Mouse (Mus musculus): ENCODE results near the gene Nudc.

DNA sequence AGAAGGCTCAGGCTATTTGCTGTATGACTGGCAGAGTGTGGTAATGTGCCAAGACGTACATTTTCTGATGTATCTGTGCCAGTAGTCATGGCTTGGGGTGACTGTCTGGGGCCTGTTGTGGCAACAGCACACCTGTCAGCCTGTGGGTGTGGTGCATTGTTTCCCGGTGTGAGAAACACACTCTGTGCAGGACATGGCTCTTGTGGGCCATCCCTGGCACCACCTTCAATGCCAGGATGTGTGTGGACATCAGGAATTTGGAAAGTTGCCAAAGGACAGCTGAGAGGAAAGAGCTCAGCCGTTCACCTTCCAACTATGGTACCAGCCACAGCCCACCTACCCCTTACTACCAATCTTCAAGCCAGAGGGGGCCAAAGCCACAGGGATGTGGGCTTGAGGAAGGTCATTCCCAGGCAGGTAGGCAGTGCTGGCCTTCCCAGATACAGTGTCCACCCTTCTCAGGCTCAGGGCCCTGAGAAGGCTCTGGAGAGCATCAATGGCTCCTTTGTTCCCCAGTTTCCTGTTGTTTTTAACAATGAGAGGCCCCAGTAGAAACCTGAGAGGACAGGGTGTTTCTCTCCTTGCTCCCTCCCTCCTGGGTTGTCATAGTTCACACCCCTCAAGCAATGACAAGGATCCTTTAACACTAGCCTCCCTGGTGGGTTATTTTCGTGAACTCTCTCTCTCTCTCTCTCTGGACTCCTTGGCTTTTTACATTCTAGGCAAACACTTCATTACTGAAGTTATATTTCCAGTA lies 56.1 kb downstream of the Nudc start:
- TF ChIP-seq POLR2A (IDR thresholded peaks at IDR 0.05; ENCODE audit: borderline replicate concordance, extremely low read depth, insufficient read depth, insufficient read length, poor library complexity, severe bottlenecking) (no peak), CTCF (IDR thresholded peaks at IDR 0.05; ENCODE audit: borderline replicate concordance, extremely low read depth, insufficient read depth, insufficient read length) (no peak)
